Mouse (Mus musculus) neural tube, embryonic 13.5 days (tissue): ENCODE data around the gene Gata5. TPM values are rescaled to one million over a fixed set of nuclear protein-coding genes. Genes with fewer than 3 reads are reported as not detected.

Experiments
- ATAC-seq: fragments of 200-750 bp; cut with Nextera tagmentation; 2 replicates; pipeline ENCODE4 v1.8.0; 2017; ENCODE audit warnings: low read depth, mild to moderate bottlenecking, moderate TSS enrichment, moderate library complexity
- H3K27ac ChIP-seq: fragments of 300-500 bp; sonication (generic); replicated peaks from 2 replicates; pipeline ENCODE4 v1.5.1; 2015; ENCODE audit warnings: moderate library complexity, mild to moderate bottlenecking, inconsistent platforms
- H3K27me3 ChIP-seq: fragments of 300-500 bp; sonication (generic); 2 replicates; pipeline ENCODE4 v1.6.1; 2015; ENCODE audit warnings: mild to moderate bottlenecking, inconsistent platforms
- H3K36me3 ChIP-seq: fragments of 300-500 bp; sonication (generic); 2 replicates; pipeline ENCODE4 v1.6.1; 2015; ENCODE audit warnings: mild to moderate bottlenecking, inconsistent platforms
- H3K4me1 ChIP-seq: fragments of 300-500 bp; sonication (generic); replicated peaks from 2 replicates; pipeline ENCODE4 v1.6.1; 2015; ENCODE audit warnings: inconsistent platforms
- H3K4me2 ChIP-seq: fragments of 300-500 bp; sonication (generic); 2 replicates; pipeline ENCODE4 v1.6.1; 2015; ENCODE audit warnings: inconsistent platforms, mild to moderate bottlenecking, moderate library complexity
- H3K4me3 ChIP-seq: fragments of 300-500 bp; sonication (generic); 2 replicates; pipeline ENCODE4 v1.5.1; 2015; ENCODE audit warnings: mild to moderate bottlenecking, inconsistent platforms
- H3K9ac ChIP-seq: fragments of 300-500 bp; sonication (generic); 2 replicates; pipeline ENCODE4 v1.6.1; 2015; ENCODE audit warnings: moderate library complexity, mild to moderate bottlenecking, inconsistent platforms
- H3K9me3 ChIP-seq: fragments of 300-500 bp; sonication (generic); 2 replicates; pipeline ENCODE4 v1.6.1; 2016; ENCODE audit warnings: inconsistent platforms
- WGBS: fragments of 180-500 bp; shearing (Covaris S2); methylation state at CpG from one replicate; pipeline ENCODE4 v1.1.7; 2015; 5-methylcytosine and 5-hydroxymethylcytosine counted together
- polyA plus RNA-seq: library from polyadenylated mRNA; unstranded; fragments of >200 nt; fragmentation: Nextera tagmentation; extraction: Ambion mirVana; gene quantifications from 2 replicates; pipeline ENCODE4 v1.2.1, GENCODE M21; 2015

Gene Gata5
- 0.10 TPM in 1 of 2 replicates, not detected in the other for polyA plus RNA-seq

DNA sequence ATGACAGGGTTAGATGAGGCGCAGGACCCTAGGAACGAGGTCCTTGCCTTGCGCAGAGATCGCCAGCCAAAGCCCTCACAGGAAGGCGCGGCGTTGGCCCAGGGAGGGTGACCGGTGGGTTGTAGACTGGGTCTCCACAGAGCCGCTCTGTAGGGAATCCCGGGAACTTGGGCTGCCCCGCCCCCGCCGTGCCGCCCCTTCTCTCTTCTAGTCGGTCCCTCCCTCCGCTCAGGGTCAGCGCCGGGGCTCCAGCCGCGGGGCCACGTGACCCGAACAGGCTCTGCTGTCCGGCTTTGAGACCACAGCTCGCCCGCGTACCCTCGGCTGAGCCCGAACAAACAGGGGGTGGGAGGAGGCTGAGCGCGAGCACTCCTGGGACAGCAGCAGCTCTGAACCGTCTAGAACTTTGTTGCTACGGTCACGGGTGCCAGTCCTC, at the start of gene Gata5:
Gene Gata5 (minus strand): TSS at position 149 of the 436 bp plus-strand sequence.
- H3K27me3 ChIP-seq, result peaks cover 82% of the 10 kb centered on the region
- under 1% methylated on average over 33 of the region's 33 CpGs for WGBS
- 0 out of 2 replicates have a peak, but pooled peaks have one; percentile 23 for ATAC-seq
- peaks cover 16% of the 10 kb centered on the region for H3K4me1 ChIP-seq
- no peak within 1 kb of the TSS for H3K27ac ChIP-seq
- no peaks in the 10 kb centered on the region for H3K36me3 ChIP-seq
- peak within 1 kb of the TSS; percentile 57 for H3K4me2 ChIP-seq
- no peaks in the 10 kb centered on the region for H3K9me3 ChIP-seq
- H3K4me3 ChIP-seq, result peak within 1 kb of the TSS; percentile 32
- H3K9ac ChIP-seq, result peak within 1 kb of the TSS; percentile 26

DNA sequence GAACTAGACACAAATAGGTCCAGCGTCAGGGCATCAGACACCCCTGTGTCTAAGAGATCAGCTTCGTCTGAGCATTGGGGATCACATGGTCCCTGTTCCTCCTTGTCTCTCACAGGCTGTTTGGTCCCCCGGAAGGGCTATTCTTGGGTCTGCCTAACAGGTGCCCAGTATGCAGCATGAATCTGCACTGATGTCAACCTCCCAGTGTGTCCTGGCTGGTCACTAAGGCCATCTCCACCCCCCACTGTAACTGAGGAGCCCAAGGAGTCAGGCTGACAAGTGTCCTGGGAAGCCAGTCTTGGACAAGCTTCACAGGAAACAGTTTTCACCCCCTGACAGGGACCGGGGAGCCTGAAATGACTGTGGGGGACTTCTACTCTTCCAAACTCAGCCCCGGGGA, 42.2 kb upstream of the Gata5 start:
- H3K4me1 ChIP-seq, result no peaks in the 10 kb centered on the region
- H3K9ac ChIP-seq, result no peak overlapping the region
- H3K9me3 ChIP-seq, result no peaks in the 10 kb centered on the region
- ATAC-seq, result no peak
- 88% methylated on average over 5 of the region's 5 CpGs for WGBS
- no peak overlapping the region for H3K4me2 ChIP-seq
- H3K36me3 ChIP-seq, result no peaks in the 10 kb centered on the region
- no peak overlapping the region for H3K4me3 ChIP-seq
- H3K27ac ChIP-seq, result no peak overlapping the region
- no peaks in the 10 kb centered on the region for H3K27me3 ChIP-seq

DNA sequence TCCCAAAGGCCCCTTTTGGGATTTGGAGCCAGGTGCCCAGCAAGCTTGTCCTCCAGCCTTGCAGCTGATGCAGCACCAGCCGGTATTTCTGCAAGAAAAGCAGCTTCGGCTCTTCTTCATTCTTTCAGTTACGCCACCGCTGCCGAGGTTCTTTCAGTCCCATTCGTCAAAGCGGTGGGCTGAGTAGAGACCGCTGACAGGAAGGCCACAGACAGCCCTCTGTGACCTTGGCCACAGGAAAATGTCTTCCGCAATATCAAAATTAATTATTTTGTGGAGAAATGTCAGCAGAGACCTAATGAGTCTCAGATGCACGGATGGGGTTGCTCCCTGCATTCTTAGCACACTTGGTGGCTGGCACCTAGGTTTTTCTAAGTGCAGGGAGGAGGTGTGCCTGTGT, 38.8 kb upstream of the Gata5 start:
- Histone ChIP-seq H3K4me1 (no peaks in the 10 kb centered on the region), H3K27ac (no peak overlapping the region), H3K9ac (no peak overlapping the region), H3K9me3 (no peaks in the 10 kb centered on the region), H3K36me3 (no peaks in the 10 kb centered on the region), H3K4me3 (no peak overlapping the region), H3K27me3 (no peaks in the 10 kb centered on the region), H3K4me2 (no peak overlapping the region)
- 81% methylated on average over 10 of the region's 10 CpGs for WGBS
- no peak for ATAC-seq

DNA sequence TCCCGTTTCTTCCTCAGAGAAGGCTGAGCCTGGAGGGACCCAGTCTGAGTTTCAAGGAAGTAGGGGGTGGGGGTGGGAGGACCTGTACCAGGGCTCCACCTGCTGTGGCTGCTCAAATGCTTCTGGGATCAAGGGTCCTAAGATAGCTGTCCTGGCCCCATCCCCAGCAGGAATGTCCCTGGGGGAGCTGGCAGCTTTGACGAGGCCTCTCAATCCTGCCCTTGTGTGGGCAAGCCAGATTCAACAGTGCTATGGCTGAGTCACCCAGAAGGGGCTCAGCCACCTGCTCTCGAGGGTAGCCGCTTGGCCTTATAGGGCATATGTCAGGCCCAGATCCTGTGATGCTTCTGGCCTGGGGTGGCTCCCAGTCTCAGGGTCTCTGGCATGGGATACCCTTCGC, 33.9 kb upstream of the Gata5 start:
- 84% methylated on average over 5 of the region's 5 CpGs for WGBS

DNA sequence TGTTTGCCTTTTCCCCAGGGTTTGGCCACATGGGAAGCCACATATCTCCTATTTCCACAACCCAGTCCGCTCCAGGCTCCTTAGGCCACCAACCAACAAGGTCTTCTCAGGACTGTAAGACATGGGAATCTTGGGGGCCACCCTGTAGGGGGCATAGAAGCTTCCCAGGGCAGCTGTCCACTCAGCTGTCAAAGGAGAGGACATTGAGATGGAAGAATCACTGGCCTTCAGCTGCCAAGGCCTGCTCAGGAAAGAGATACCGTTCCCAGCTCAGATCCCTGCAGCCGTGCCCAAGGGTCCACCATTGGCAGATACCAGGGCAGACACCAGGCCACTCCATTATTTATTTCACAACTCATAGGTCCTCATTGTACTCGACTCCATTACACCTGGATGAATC, 32.9 kb upstream of the Gata5 start:
- Histone ChIP-seq H3K27ac (no peak overlapping the region), H3K4me1 (no peaks in the 10 kb centered on the region), H3K27me3 (no peaks in the 10 kb centered on the region), H3K4me2 (no peak overlapping the region), H3K36me3 (no peaks in the 10 kb centered on the region), H3K9ac (no peak overlapping the region), H3K9me3 (no peaks in the 10 kb centered on the region), H3K4me3 (no peak overlapping the region)
- 88% methylated on average over 4 of the region's 4 CpGs for WGBS
- ATAC-seq, result no peak

More for the DNA sequence above, 33.9 kb upstream of the Gata5 start:
- Histone ChIP-seq H3K27me3 (no peaks in the 10 kb centered on the region), H3K9ac (no peak overlapping the region), H3K9me3 (no peaks in the 10 kb centered on the region), H3K4me2 (no peak overlapping the region), H3K36me3 (no peaks in the 10 kb centered on the region), H3K4me1 (no peaks in the 10 kb centered on the region), H3K4me3 (no peak overlapping the region), H3K27ac (no peak overlapping the region)
- ATAC-seq, result no peak

DNA sequence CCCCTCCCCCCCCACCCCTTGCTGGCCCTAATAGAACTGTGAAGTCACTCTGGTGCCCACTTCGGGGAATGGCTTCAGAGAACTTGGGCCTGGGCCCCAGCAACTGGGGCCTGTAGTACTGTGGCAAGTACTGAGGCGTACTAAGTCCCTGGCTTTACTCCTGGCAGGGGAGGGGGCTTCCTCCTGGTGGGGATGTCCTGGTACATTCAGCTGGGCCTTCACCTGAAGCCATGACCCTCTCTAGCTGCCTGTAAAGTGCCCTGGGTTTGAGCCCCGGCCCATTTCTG, 28.9 kb upstream of the Gata5 start:
- Histone ChIP-seq H3K36me3 (no peaks in the 10 kb centered on the region), H3K27me3 (no peaks in the 10 kb centered on the region; the same call in 1 of the 2 replicates), H3K9ac (no peak overlapping the region), H3K4me3 (no peak overlapping the region), H3K4me2 (no peak overlapping the region), H3K27ac (no peak overlapping the region), H3K9me3 (no peaks in the 10 kb centered on the region), H3K4me1 (no peaks in the 10 kb centered on the region)
- 85% methylated on average over 3 of the region's 3 CpGs for WGBS
- ATAC-seq, result no peak

DNA sequence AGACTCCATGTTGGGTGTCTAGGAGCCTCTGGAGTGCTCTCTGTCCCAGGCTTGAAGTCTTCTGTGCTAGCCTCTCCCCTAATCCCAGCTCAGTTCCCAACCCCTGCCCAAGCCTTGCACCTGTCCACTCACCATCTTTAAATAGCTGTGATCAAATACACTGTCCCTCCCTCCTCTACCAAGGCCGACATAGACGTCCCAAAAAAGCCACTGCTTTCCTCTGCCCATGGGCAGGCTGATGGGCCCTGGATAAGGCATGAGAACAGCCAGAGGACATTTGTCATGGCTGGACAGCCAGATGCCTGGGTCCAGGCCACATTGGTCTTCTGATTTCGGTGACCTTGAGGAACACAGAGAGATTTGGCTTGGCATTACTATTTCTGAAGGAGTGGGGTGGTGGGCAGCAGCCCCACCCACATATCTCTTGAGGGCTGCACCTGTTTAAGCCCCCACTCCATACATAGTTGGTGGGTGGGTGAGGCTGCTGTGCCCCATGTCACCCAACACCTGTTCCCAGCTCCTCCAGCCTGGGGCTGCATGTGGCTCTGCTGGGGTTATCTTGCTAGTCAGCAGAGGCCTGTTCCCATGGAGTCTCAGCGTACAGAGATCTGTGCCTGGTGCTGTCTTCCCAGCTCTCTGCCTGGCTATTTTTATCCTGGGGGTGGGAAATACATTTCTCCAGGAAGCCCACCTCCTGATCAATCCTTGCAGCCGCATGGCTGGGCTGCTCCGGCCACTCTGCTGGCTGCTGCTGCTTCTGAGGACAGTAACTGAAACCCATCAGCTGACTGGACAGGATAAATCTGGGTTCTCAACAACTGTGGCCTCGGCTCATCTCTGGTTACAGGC, 28.3 kb upstream of the Gata5 start:
- ATAC-seq, result no peak
- Histone ChIP-seq H3K4me1 (no peaks in the 10 kb centered on the region), H3K27me3 (no peaks in the 10 kb centered on the region; the same call in 1 of the 2 replicates), H3K9me3 (no peaks in the 10 kb centered on the region), H3K36me3 (no peaks in the 10 kb centered on the region), H3K4me2 (no peak overlapping the region), H3K4me3 (no peak overlapping the region), H3K27ac (no peak overlapping the region), H3K9ac (no peak overlapping the region)
- 81% methylated on average over 7 of the region's 7 CpGs for WGBS

DNA sequence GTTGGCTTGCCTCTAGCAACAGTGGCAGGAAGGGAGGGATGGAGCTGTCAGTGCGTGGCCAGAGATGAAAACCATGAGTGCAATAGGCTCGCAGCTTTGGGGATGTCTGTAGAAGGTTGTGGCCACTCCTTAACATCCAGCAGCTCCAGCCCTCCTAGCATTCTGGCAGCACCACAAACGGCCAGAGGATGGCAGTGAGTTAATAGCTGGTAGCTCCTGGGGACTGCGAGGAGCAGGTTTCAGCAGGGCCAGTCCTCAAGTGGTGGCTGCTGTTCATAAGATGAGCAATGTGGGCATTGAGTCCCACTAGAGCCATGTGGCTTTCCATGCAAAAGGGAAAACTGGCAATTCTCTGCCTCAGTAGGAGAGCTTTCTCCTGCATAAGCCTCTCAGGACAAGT, 24.6 kb upstream of the Gata5 start:
- Histone ChIP-seq H3K9ac (no peak overlapping the region), H3K4me1 (no peaks in the 10 kb centered on the region), H3K9me3 (no peaks in the 10 kb centered on the region), H3K27ac (no peak overlapping the region), H3K4me3 (no peak overlapping the region), H3K4me2 (no peak overlapping the region), H3K36me3 (no peaks in the 10 kb centered on the region), H3K27me3 (no peaks in the 10 kb centered on the region; the same call in 1 of the 2 replicates)
- WGBS, result 13% methylated on average over 4 of the region's 4 CpGs
- 0 out of 2 replicates have a peak, but pooled peaks have one; percentile 36 for ATAC-seq

DNA sequence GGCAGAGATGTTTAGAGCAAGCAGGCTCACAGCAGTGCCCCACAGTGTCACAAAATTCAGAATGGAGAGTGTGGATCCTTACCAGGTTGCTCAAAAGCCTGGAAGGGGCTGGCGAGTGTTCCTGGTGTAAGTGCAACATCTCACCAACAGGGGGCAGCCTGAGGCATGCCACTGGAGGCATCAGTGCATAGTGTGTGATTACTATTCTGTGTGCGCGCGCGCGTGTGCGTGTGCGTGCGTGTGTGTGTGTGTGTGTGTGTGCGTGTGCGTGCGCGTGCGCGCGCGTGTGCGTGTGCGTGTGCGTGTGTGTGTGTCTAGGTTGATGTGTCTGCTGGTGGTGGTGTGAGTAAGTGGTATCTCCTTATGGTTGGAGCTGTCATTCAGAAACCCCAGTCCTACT, 18.8 kb upstream of the Gata5 start:
- ATAC-seq, result peak; percentile 74; the same call in 1 of the 2 replicates
- H3K4me3 ChIP-seq, result no peak overlapping the region
- no peaks in the 10 kb centered on the region for H3K9me3 ChIP-seq
- H3K9ac ChIP-seq, result no peak overlapping the region
- H3K36me3 ChIP-seq, result no peaks in the 10 kb centered on the region
- no peak overlapping the region for H3K27ac ChIP-seq
- H3K27me3 ChIP-seq, result peaks cover 6% of the 10 kb centered on the region; the same call in 1 of the 2 replicates
- H3K4me2 ChIP-seq, result peak overlapping the region; percentile 30; the same call in 1 of the 2 replicates
- 64% methylated on average over 20 of the region's 20 CpGs for WGBS
- H3K4me1 ChIP-seq, result no peaks in the 10 kb centered on the region

DNA sequence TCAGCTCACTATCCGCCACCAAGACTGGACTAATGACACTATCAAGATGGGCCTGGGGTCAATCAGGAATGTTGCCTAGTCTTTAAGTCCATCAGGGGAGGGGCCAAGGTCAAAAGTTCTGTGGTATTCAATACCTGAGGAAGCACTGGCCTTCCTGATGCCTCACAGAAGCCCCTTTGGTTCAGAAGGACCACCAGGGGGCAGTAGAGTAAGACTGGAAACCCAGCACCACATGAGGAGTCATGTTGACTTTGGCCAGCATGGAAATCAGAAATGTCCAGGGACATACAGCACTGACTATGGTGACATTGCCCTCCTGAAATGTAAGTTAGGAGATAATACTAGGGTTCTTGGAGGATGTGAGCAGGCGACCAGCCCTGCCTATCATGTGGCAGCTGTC, 16.2 kb upstream of the Gata5 start:
- 48% methylated on average over 2 of the region's 2 CpGs for WGBS
- no peaks in the 10 kb centered on the region for H3K36me3 ChIP-seq
- ATAC-seq, result no peak
- H3K27ac ChIP-seq, result no peak overlapping the region
- 0 out of 2 replicates have a peak, but pooled peaks cover 6% of the 10 kb centered on the region for H3K27me3 ChIP-seq
- H3K4me2 ChIP-seq, result no peak overlapping the region
- H3K4me1 ChIP-seq, result no peaks in the 10 kb centered on the region
- H3K4me3 ChIP-seq, result no peak overlapping the region
- H3K9ac ChIP-seq, result no peak overlapping the region
- no peaks in the 10 kb centered on the region for H3K9me3 ChIP-seq

DNA sequence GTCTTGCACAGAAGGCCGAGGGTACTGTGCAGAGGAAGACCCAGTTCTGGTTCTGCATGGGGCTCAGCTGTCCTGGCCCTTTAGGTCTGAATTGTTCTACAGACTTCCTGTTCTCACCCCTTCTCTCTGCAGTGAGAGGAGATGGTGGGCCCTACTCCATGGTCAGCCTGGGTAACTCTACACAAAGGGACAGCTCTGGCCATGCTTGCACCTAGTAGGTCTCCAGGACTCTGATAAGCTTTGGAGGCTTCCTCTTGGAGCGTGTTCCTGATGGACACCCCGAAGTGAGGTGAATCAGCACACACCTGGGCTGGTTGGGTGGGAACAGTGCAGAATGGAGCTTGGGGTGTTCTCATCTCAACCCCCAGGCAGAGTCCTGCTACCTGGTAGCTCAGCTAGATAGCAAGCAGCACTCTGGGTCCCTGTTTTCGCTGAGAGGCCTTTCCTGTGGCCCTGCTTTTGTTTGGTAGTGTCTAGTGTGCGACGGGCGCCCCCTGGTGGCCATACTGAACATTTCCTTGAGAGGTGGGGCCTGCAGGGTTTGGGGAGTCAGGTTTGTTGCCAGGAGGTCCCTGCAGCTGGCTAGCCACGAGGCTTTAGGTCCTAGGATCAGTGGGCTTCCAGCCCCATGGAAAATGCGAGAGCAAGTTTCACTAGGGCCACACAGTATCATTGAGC, 12.5 kb upstream of the Gata5 start:
- H3K9ac ChIP-seq, result no peak overlapping the region
- 0 out of 2 replicates have a peak, but pooled peaks cover under 1% of the 10 kb centered on the region for H3K27me3 ChIP-seq
- peak; percentile 49 for ATAC-seq
- no peaks in the 10 kb centered on the region for H3K36me3 ChIP-seq
- no peak overlapping the region for H3K4me2 ChIP-seq
- no peak overlapping the region for H3K27ac ChIP-seq
- 0 out of 2 replicates have a peak, but pooled peaks cover 4% of the 10 kb centered on the region for H3K4me1 ChIP-seq
- no peak overlapping the region for H3K4me3 ChIP-seq
- no peaks in the 10 kb centered on the region for H3K9me3 ChIP-seq
- WGBS, result 29% methylated on average over 9 of the region's 9 CpGs

DNA sequence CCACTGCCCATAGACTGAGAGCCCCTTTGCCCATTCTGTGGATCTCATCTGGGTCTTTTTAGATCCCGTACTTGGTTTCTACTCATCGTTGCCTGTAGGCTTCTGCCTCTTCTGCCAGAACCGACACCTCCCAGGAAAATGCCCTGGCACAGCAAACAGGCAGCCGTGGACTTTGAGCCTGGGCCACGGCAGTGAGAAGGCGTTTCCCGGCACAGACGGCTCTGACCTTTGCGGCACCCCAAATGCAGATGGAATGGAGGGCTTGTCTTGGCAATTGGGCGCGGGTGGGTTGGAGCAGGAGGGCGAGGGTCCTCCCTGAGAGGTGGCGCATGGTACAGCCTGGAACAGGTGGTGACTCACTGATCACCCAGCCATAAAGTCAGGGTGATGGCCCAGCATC, 8.6 kb upstream of the Gata5 start:
- Histone ChIP-seq H3K4me2 (no peak overlapping the region), H3K9me3 (no peaks in the 10 kb centered on the region), H3K4me1 (0 out of 2 replicates have a peak, but pooled peaks cover 4% of the 10 kb centered on the region), H3K36me3 (no peaks in the 10 kb centered on the region), H3K9ac (no peak overlapping the region), H3K27ac (no peak overlapping the region), H3K27me3 (peaks cover 13% of the 10 kb centered on the region), H3K4me3 (no peak overlapping the region)
- WGBS, result 82% methylated on average over 13 of the region's 13 CpGs
- no peak for ATAC-seq
